Mouse (Mus musculus): Measurements from ENCODE around the gene Strn4.

Strn4 gene

GRCm38 (mm10) chr7:16815351-16815941 is at the start of gene Strn4:
Strn4 (plus strand) TSS chr7:16815889.
- DNase-seq (ENCODE audit: low spot score): peak; percentile 49

DNA sequence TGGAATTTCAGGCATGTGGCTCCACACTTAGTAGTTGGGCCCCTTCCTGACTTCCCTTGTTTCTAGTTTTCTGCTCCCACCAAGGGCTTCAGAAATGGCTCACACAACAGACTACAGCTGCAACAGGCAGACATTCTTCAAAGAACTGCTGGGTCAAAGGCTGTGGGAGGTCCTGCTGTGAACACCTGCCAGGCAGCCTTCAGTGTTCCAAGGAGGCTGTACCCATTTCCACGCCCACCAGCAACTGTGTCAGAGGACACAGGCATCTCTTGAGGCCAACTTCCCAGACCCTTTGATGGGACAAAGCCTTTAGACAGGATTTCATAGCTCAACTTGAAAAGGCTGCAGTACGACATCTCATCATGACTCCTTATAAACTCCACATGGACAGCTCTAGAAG is 49.2 kb upstream of the Strn4 start:
- no peak for DNase-seq (ENCODE audit: low spot score)

DNA sequence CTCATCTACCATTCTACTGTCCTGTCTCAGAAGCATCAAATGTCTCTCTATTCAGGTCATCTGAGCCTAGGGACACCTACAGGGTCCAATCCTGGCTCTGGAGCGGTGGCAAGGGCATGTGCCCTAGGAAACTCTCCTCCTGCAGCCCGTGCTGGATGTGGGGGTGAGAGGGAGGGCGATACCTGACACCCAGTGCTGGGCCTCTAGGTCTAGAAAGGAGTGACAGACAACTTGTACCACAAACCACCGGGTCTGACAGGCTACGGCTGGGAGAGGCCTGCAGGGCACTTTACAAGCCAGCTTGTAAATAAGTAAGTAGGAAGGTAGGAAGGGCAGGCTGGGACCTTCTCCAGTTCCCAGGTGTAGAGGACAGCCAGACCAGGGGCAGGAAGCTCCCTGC is 39.8 kb upstream of the Strn4 start:
- DNase-seq (ENCODE audit: low spot score): no peak

DNA sequence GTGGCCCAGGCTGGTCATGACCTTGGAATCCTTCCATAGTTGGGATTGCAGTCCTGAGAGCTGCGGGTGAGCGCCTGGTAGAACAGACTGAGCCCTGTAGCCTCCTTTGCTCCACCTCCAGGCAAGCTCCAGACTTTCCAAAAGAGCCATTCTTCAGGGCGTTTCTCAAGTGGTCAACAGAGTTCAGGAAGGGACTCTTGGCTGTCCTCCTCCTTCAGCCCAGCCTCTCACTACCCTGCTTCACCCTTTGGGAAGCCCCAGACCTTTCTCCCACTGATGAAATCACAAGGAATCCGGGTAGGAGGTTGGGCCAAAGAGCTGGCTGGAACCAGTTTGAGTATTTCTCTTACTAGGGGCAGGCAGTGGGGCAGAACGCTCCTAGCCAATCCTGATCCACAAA is 35.6 kb upstream of the Strn4 start:
- no peak for DNase-seq (ENCODE audit: low spot score)

DNA sequence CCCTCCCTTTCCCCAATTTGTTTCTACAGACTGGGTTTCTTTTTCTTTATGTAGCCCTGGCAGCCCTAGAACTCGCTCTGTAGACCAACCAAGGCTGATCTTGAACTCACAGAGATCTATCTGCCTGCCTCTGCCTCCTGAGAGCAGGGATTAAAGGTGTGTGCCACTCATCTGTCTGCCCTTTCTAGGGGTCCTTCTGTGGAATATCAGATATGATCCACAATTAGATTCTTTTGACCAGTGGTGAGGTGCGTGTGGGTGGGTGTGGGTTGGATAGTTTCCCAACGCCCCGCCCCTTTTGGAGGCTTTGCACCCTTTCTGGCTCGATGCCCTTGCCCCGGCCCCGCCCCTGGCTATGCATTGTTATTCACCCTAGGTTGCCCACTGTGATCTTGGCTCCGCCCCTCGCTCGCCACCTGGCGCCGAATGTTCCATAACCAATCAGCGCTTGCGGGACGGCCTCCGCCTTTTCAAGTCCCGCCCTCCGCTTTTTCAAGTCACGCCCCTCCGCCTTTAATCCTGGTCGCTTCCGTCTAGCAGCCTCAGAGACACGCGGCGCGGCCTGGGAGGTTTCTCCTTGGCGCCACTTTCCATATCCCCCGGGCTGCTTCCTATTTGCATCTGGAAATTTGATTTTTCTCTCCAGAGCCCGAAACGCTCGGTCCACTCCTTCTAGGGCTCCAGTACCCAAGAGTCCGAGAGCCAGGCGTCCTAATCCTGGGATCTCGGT is 34.7 kb upstream of the Strn4 start, which contains the start of gene Slc1a5:
Gene Slc1a5, plus strand, starts transcription at position 516 of the 730 bp plus-strand sequence.
- DNase-seq (ENCODE audit: low spot score): peak; percentile 84

DNA sequence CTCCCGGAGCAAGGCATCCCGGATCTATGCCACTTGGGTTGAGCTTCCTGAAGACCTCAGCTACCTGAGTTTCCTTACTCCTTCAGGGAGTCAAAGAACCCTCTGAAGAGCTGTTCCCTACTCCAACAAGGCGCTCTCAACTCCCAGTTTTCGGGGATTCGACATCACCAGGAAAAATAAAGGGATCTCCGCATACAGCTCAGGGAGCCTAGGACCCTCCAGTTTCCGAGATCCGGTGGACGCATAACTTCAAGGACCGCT is 34.2 kb upstream of the Strn4 start:
- DNase-seq (ENCODE audit: low spot score): no peak

DNA sequence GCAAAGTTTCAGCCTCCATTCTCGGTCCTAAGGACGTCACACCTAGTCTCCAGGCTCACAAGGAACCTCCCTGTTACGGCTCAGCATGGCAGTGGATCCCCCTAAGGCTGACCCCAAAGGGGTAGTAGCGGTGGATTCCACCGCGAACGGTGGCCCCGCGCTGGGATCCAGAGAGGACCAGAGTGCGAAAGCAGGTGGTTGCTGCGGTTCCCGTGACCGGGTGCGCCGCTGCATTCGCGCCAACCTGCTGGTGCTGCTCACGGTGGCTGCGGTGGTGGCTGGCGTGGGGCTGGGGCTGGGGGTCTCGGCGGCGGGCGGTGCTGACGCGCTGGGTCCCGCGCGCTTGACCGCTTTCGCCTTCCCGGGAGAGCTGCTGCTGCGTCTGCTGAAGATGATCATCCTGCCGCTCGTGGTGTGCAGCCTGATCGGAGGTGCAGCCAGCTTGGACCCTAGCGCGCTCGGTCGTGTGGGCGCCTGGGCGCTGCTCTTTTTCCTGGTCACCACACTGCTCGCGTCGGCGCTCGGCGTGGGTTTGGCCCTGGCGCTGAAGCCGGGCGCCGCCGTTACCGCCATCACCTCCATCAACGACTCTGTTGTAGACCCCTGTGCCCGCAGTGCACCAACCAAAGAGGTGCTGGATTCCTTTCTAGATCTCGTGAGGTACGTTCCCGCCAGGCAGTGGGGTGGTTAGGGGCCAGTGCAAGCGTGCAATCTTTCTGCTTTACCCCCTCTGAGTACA is 33.7 kb upstream of the Strn4 start:
- DNase-seq (ENCODE audit: low spot score): no peak

GRCm38 (mm10) chr7:16782555-16783125 is 33.0 kb upstream of the Strn4 start:
- DNase-seq (ENCODE audit: low spot score): no peak

- no peak for DNase-seq (ENCODE audit: low spot score)
These were observed 32.4 kb upstream of the Strn4 start for GRCm38 (mm10) chr7:16783224-16783688.

DNA sequence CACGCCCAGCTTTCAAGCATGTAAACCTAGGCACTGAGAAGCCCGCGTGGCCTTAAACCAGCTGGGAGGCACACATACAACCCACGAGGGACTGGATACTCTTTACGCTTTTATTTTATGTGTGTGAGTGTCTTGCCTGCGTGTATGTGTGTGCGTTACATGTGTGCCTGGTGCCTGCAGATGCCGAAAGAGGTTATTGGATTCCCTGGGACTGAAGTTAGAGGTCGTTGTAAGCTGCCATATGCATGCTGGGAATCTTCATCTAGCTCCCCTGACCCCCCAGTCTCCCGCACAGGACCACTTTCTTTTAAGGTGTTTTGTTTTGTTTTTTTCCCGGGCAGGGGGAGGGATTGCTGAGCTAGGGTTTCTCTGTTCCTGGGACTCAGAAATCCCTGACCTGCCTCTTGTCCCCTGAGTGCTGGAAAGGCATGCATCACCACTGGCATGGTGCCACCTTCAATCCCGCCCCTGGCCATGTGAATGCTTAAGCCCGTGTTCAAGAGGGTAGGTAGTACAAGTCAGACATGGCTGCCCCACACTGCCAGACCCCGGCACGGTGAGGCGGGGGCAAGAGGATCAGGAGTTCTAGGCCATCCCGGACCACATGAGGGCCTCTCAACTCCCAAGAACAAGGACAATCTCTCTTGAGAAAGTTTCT is 31.8 kb upstream of the Strn4 start:
- no peak for DNase-seq (ENCODE audit: low spot score)

DNA sequence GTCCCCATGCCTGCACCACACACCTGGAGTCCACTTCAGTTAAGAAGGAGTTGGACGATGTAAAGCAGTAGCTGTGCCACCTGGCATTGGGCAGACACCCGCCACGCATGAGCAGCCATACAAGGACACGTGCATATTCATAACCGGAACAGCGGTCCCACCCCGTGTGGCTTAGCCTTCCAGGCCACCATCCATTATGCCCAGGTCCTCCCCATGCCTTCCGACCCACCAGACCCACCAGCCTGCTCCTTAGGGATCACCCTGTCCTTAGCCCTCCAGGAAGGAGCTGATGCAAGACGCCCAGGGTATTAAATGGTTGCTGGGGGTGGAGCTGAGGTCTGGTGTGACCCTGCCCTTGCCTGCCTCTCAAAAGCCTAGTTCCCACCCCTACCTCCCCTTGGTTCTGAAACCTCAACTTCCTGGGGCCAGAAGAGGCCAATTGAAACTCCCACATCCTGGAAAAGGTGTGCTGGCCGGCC is 31.2 kb upstream of the Strn4 start:
- no peak for DNase-seq (ENCODE audit: low spot score)

DNA sequence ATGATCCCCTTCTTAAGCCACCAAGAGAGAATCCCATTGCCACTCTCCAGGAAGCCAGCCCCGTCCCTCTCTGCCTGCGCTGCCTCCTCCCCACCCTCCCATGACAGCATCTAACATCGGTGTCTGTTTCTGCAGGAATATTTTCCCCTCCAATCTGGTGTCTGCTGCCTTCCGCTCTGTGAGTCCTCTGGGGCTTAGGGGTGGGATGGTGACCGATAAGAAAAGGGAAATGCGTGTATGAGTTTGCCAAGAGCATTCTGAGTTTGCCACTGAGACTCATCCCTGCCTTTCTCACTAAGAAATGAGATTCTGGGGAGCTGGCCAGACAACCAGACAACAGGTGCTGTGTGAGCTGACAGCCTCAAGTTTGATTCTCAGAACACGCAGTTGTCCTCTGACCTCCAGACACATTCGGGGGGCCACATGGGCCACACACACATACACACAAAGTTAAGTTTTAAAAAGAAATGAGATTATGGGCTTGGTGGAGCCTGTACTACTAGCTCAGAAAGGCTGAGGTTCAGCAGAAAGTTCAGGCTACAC is 30.1 kb upstream of the Strn4 start:
- DNase-seq (ENCODE audit: low spot score): no peak

- DNase-seq (ENCODE audit: low spot score): no peak
These were observed 23.4 kb upstream of the Strn4 start for GRCm38 (mm10) chr7:16792316-16792715.

DNA sequence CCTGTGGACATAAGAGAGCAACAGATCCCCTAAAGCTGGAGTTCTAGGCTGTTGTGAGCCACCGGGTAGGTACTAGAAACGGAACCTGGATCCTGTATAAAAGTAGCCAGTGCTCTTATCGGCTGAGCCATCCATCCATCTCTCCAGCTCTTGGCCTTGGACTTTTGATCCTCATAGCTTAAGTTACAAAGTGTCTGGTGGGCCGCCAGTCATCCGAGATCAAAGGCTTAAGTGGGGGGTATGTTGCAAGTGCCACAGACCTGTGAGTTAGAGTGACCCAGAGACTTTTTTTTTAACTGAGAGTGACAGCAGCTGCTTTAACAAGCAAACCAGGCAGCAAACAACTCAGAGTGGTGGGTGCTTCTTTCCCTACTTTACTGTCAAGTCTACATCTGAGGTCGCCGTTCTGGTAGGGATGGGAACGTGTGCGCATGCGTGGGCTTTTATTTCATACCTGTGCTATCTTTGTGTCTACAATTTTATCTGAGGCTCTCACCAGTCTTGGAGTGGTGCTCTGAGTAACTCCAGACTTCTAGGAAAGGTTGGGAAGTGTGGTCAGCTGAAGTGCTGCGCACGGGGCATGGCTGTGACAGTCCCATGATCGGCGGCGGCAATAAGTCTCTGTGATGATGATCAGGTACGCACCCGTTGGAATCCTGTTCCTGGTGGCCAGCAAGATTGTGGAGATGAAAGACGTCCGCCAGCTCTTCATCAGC is 22.5 kb upstream of the Strn4 start:
- no peak for DNase-seq (ENCODE audit: low spot score)

- no peak for DNase-seq (ENCODE audit: low spot score)
These were observed 20.8 kb upstream of the Strn4 start for GRCm38 (mm10) chr7:16794886-16795285.

DNA sequence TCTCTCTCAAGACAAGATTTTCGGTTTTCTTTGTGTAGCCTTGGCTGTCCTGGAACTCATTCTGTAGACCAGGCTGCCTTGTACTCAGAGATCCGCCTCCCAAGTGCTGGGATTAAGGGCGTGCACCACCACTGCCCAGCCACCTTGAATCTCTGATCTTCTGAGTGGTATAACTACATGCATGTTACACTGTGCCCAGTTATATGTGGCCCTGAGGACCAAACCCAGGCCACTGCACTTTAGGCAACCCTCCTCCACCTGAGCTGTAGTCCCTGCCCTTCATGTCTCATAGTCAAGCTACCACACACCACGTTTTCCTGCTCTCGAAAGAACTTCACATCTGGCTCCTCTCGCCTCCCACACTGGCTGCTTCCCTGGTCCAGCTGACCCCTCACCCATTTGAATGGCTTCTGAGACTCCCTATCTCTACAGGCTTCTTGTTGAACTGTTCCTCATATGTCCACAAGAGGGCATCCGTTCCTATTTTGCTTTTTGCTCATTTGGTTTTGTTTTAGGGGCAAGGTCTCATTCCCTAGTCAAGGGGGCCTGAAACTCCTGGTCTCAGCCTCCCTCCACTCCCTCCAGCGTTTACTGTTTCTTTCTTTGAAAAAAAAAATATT is 11.2 kb upstream of the Strn4 start:
- no peak for DNase-seq (ENCODE audit: low spot score)

- no peak for DNase-seq (ENCODE audit: low spot score)
These were observed 7.8 kb upstream of the Strn4 start for GRCm38 (mm10) chr7:16807936-16808335.

GRCm38 (mm10) chr7:16808647-16809046 is 7.0 kb upstream of the Strn4 start:
- no peak for DNase-seq (ENCODE audit: low spot score)

GRCm38 (mm10) chr7:16809739-16810138 is 6.0 kb upstream of the Strn4 start:
- peak; percentile 82 for DNase-seq (ENCODE audit: low spot score)

DNA sequence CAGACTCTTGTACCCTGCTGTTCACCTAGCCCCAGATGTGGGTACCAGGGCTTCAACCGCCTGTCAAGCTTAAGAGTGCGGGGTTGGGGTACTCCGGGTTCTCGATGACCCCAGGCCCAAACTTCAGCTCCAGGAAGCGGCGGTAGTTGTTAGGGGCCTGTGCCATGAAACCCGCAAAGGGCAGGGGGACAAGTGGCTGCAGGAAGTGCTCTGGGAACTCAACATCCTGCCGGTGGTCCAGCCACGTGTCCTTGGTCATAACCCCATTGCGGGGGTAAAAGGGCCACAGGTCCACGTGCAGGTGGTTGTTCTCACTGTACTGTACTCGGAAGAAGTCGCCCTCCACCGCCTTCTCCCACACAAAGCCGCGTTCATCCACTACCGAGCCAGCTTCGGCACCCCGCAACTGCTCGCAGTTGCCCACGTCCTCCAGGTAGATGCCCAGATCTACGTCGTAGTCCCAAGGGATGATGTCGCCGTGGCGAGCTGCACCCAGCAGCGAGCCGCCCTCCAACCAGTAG is 5.2 kb upstream of the Strn4 start:
- no peak for DNase-seq (ENCODE audit: low spot score)
